Comparison of ENCODE assay signal across 49 mouse cellular contexts in the genomic region with DNA sequence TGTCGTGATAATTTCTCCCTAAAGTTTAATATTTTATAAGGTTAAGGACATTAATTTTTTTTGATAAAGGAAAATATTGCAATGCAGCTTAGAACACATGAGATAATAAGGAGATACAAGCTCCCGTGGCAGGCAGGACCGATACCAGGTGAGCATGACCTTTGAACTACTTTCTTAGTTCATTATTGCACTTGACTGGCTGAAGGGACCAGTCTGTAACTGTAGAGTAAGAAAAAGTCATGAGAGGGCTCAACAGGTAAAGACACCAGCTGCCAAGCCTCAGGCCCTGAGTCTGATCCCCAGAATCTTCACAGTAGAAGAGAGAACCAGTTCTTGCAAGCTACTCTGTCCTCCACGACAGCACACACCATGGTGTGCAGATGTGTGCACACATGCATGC. TPM values are rescaled to one million over a fixed set of nuclear protein-coding genes. Genes with fewer than 3 reads are reported as not detected.
"Had no signal": no experiment of that assay in that cellular context is flagged by ENCODE, and none has a peak within 500 bp of the region (broad histone marks: within the 10 kb centered on the region; RNA-seq: fewer than 3 reads in every experiment).

No protein-coding gene starts in this region.

- DNase-seq: heart, postnatal 10 days; heart, postnatal 36 days; heart, postnatal 4 days; kidney, adult 11 months; kidney, adult 18-20 months; kidney, adult 2 months; kidney, adult 8-10 months; kidney, adult 9 months; kidney, postnatal 10 days; kidney, postnatal 14 days; kidney, postnatal 25 days; kidney, postnatal 36 days; kidney, postnatal 4 days; layer of hippocampus, adult 9-11 months; layer of hippocampus, postnatal 36 days had no signal

- H3K27ac ChIP-seq: heart, embryonic 10.5 days; heart, embryonic 13.5 days; heart, embryonic 15.5 days; hindbrain, embryonic 10.5 days; hindbrain, embryonic 12.5 days; hindbrain, embryonic 13.5 days; hindbrain, embryonic 14.5 days; hindbrain, embryonic 15.5 days; hindbrain, postnatal 0 days; kidney, embryonic 15.5 days; kidney, postnatal 0 days; layer of hippocampus, adult 2 months; left cerebral cortex, adult 2 months had no signal

- H3K36me3 ChIP-seq: heart, embryonic 10.5 days; heart, embryonic 12.5 days; heart, embryonic 13.5 days; heart, embryonic 15.5 days; hindbrain, embryonic 10.5 days; hindbrain, embryonic 12.5 days; hindbrain, embryonic 13.5 days; hindbrain, embryonic 15.5 days; kidney, embryonic 15.5 days had no signal

- H3K4me1 ChIP-seq: heart, embryonic 12.5 days; hindbrain, embryonic 12.5 days; kidney, embryonic 15.5 days had no signal

- H3K4me2 ChIP-seq: heart, embryonic 11.5 days; heart, embryonic 12.5 days; heart, embryonic 13.5 days; heart, embryonic 15.5 days; hindbrain, embryonic 12.5 days; hindbrain, embryonic 13.5 days; hindbrain, embryonic 14.5 days; hindbrain, embryonic 15.5 days; kidney, embryonic 15.5 days had no signal

- H3K9me3 ChIP-seq: heart, embryonic 10.5 days; heart, embryonic 12.5 days; heart, embryonic 13.5 days; heart, embryonic 15.5 days; hindbrain, embryonic 10.5 days; hindbrain, embryonic 12.5 days; hindbrain, embryonic 13.5 days; hindbrain, embryonic 15.5 days; kidney, embryonic 15.5 days had no signal

- H3K4me3 ChIP-seq: heart, embryonic 10.5 days; heart, embryonic 12.5 days; heart, embryonic 13.5 days; heart, embryonic 15.5 days; hindbrain, embryonic 10.5 days; hindbrain, embryonic 12.5 days; hindbrain, embryonic 13.5 days; hindbrain, embryonic 15.5 days; kidney, embryonic 15.5 days; layer of hippocampus, adult 2 months; left cerebral cortex, adult 2 months had no signal

- H3K9ac ChIP-seq: heart, embryonic 12.5 days; heart, embryonic 13.5 days; heart, embryonic 15.5 days; hindbrain, embryonic 12.5 days; hindbrain, embryonic 13.5 days; hindbrain, embryonic 14.5 days; hindbrain, embryonic 15.5 days; kidney, embryonic 15.5 days had no signal

- H3K27me3 ChIP-seq: heart, embryonic 12.5 days; heart, embryonic 13.5 days; heart, embryonic 15.5 days; hindbrain, embryonic 12.5 days; hindbrain, embryonic 13.5 days; hindbrain, embryonic 15.5 days; kidney, embryonic 15.5 days had no signal

- ATAC-seq: hindbrain, embryonic 16.5 days; hindbrain, postnatal 0 days; inflammation-experienced regulatory T-cells, adult 6 months had no signal

RNA-seq across cellular contexts. Expression of gene Nr1h5, which starts 13.0 kb away (rescaled TPM):
- total RNA-seq: heart, postnatal 10 days; heart, postnatal 25 days; heart, postnatal 36 days; heart, postnatal 4 days; hematopoietic stem cell, adult 5-6 weeks; hindbrain, postnatal 0 days; layer of hippocampus, adult 18-20 months; layer of hippocampus, adult 2 months; layer of hippocampus, adult 8-10 months; layer of hippocampus, postnatal 10 days; layer of hippocampus, postnatal 14 days; layer of hippocampus, postnatal 25 days; layer of hippocampus, postnatal 36 days; left cerebral cortex, adult 18-20 months; left cerebral cortex, adult 2 months; left cerebral cortex, adult 8-10 months; left cerebral cortex, postnatal 10 days had no signal
- polyA plus RNA-seq: heart, embryonic 14.5 days; hindbrain, embryonic 10.5 days; hindbrain, embryonic 12.5 days; hindbrain, embryonic 15.5 days; hindbrain, postnatal 0 days; inflammation-experienced regulatory T-cells, adult 6 months; intestine, embryonic 14.5 days; kidney, embryonic 14.5 days; kidney, postnatal 0 days; large intestine, adult 2 months had no signal

RNA-seq across cellular contexts. Expression of gene Sycp1, which starts 41.0 kb away (rescaled TPM):
- total RNA-seq: heart, postnatal 25 days; heart, postnatal 36 days; heart, postnatal 4 days; hematopoietic stem cell, adult 5-6 weeks; hindbrain, postnatal 0 days; layer of hippocampus, adult 18-20 months; layer of hippocampus, adult 2 months; layer of hippocampus, adult 8-10 months; layer of hippocampus, postnatal 10 days; layer of hippocampus, postnatal 14 days; layer of hippocampus, postnatal 25 days; layer of hippocampus, postnatal 36 days; left cerebral cortex, adult 18-20 months; left cerebral cortex, adult 2 months; left cerebral cortex, adult 8-10 months; left cerebral cortex, postnatal 10 days had no signal
- polyA plus RNA-seq: heart, embryonic 10.5 days; heart, embryonic 11.5 days; heart, embryonic 12.5 days; heart, embryonic 13.5 days; heart, embryonic 14.5 days; heart, embryonic 15.5 days; heart, embryonic 16.5 days; heart, postnatal 0 days; hindbrain, embryonic 10.5 days; hindbrain, embryonic 12.5 days; hindbrain, embryonic 13.5 days; hindbrain, embryonic 14.5 days; hindbrain, embryonic 15.5 days; hindbrain, embryonic 16.5 days; hindbrain, postnatal 0 days; inflammation-experienced regulatory T-cells, adult 6 months; intestine, embryonic 14.5 days; kidney, adult 2 months; kidney, embryonic 14.5 days; kidney, embryonic 15.5 days; kidney, embryonic 16.5 days; kidney, postnatal 0 days; large intestine, adult 2 months had no signal
